Mouse (Mus musculus): Measurements from ENCODE around the gene Tbc1d24. TPM values are rescaled to one million over a fixed set of nuclear protein-coding genes. Genes with fewer than 3 reads are reported as not detected.

The Tbc1d24 gene
- polyA plus RNA-seq, 1 experiment = 50.3 TPM

DNA sequence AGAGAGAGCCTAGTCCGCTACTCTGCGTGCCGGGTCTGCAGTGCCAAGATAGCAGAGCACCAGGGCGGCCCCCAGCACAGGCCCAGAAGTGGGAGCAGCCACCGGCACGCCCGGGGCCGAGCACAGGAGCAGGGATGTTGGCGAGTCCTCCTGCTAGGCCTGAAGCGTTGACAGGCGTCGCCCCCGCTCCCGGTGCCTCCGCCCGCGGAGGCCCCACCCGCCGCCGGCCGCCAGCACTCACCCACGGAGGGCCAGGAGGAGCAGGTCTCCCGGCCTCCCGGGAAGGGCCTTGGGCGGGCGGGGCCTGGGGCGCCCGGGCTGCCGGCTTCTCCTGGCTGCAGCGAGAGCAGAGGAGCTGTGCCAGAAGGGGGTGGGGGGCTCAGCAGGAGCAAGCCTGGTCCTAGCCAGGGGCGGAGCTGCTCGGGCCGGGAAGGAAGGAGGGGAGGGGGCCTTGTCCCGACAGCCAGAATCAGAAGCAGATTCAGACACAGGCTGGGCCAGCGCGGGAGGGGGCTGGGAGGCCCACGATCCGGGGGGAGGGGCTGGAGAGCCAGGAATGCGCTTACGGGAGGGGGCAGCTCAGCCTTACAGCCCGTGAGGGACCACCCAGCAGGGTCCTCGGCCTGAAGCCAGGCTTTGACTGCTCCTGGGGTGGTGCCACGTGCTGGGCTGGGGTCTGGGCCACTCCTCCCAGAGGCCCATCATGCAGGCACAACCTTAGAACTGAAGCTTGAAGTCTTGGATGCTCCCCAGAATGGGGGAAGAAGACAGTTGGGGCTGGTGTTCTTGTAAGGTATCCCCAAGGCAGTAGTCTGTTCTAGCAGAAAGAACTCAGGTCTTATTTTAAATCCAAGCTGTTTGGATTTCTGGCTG, 3.9 kb upstream of the Tbc1d24 start, which contains the start of gene Ntn3:
Gene Ntn3 (minus strand): TSS at position 489 of the 873 bp plus-strand sequence.
- Histone ChIP-seq H3K27ac (ENCODE audit: insufficient read depth, low read length) (peak within 1 kb of the TSS; percentile 6; the same call in 1 of the 2 replicates), H3K27me3 (ENCODE audit: control insufficient read depth, insufficient read depth, low read length) (no peaks in the 10 kb centered on the region), H3K4me1 (ENCODE audit: control insufficient read depth, insufficient read depth, low read length) (peaks cover 24% of the 10 kb centered on the region), H3K4me3 (replicated peaks; ENCODE audit: insufficient read depth, low read depth, low read length) (peak within 1 kb of the TSS; percentile 15)
- DNase-seq = peak; percentile 49 to 62
- TF ChIP-seq POLR2A (IDR thresholded peaks at IDR 0.05; ENCODE audit: borderline replicate concordance, insufficient read depth, low read length) = no peak
- no peak for TF ChIP-seq CTCF (IDR thresholded peaks at IDR 0.05; ENCODE audit: borderline replicate concordance, insufficient read depth, low read depth, low read length)
- 7% methylated on average over 41 of the region's 43 CpGs for WGBS

GRCm38 (mm10) chr17:24208641-24209042, 3.3 kb upstream of the Tbc1d24 start:
- DNase-seq = no peak
- 22% methylated on average over 29 of the region's 29 CpGs for WGBS
- no peak for TF ChIP-seq POLR2A (IDR thresholded peaks at IDR 0.05; ENCODE audit: borderline replicate concordance, insufficient read depth, low read length)
- TF ChIP-seq CTCF (IDR thresholded peaks at IDR 0.05; ENCODE audit: borderline replicate concordance, insufficient read depth, low read depth, low read length) = no peak

GRCm38 (mm10) chr17:24207768-24208640, 2.6 kb upstream of the Tbc1d24 start:
- peak in 1 of 2 experiments; percentile 31 for DNase-seq
- WGBS = 84% methylated on average over 34 of the region's 34 CpGs
- H3K27ac ChIP-seq (ENCODE audit: insufficient read depth, low read length) = no peak overlapping the region

More at GRCm38 (mm10) chr17:24208641-24209042, 3.3 kb upstream of the Tbc1d24 start:
- Histone ChIP-seq H3K27ac (ENCODE audit: insufficient read depth, low read length) (peak overlapping the region; percentile 6; the same call in 1 of the 2 replicates), H3K4me3 (replicated peaks; ENCODE audit: insufficient read depth, low read depth, low read length) (peak overlapping the region; percentile 15), H3K27me3 (ENCODE audit: control insufficient read depth, insufficient read depth, low read length) (no peaks in the 10 kb centered on the region), H3K4me1 (ENCODE audit: control insufficient read depth, insufficient read depth, low read length) (peaks cover 25% of the 10 kb centered on the region)

GRCm38 (mm10) chr17:24206451-24207351, 1.3 kb upstream of the Tbc1d24 start:
- H3K27me3 ChIP-seq (ENCODE audit: control insufficient read depth, insufficient read depth, low read length) = no peaks in the 10 kb centered on the region
- peaks cover 25% of the 10 kb centered on the region for H3K4me1 ChIP-seq (ENCODE audit: control insufficient read depth, insufficient read depth, low read length)
- DNase-seq = peak; percentile 72 to 73
- no peak overlapping the region for H3K27ac ChIP-seq (ENCODE audit: insufficient read depth, low read length)
- 12% methylated on average over 60 of the region's 62 CpGs for WGBS
- TF ChIP-seq CTCF (IDR thresholded peaks at IDR 0.05; ENCODE audit: borderline replicate concordance, insufficient read depth, low read depth, low read length) (no peak), POLR2A (IDR thresholded peaks at IDR 0.05; ENCODE audit: borderline replicate concordance, insufficient read depth, low read length) (no peak)
- H3K4me3 ChIP-seq (replicated peaks; ENCODE audit: insufficient read depth, low read depth, low read length) = peak overlapping the region; percentile 42

More at GRCm38 (mm10) chr17:24207768-24208640, 2.6 kb upstream of the Tbc1d24 start:
- TF ChIP-seq CTCF (IDR thresholded peaks at IDR 0.05; ENCODE audit: borderline replicate concordance, insufficient read depth, low read depth, low read length) (no peak), POLR2A (IDR thresholded peaks at IDR 0.05; ENCODE audit: borderline replicate concordance, insufficient read depth, low read length) (no peak)
- Histone ChIP-seq H3K4me3 (replicated peaks; ENCODE audit: insufficient read depth, low read depth, low read length) (no peak overlapping the region), H3K4me1 (ENCODE audit: control insufficient read depth, insufficient read depth, low read length) (peaks cover 25% of the 10 kb centered on the region), H3K27me3 (ENCODE audit: control insufficient read depth, insufficient read depth, low read length) (no peaks in the 10 kb centered on the region)

- no peak for DNase-seq
- 8% methylated on average over 15 of the region's 15 CpGs for WGBS
- TF ChIP-seq POLR2A (IDR thresholded peaks at IDR 0.05; ENCODE audit: borderline replicate concordance, insufficient read depth, low read length) (no peak), CTCF (IDR thresholded peaks at IDR 0.05; ENCODE audit: borderline replicate concordance, insufficient read depth, low read depth, low read length) (no peak)
Observed at GRCm38 (mm10) chr17:24205908-24206361, 573 bp upstream of the Tbc1d24 start.

GRCm38 (mm10) chr17:24204846-24205245, 516 bp downstream of the Tbc1d24 start:
- peaks cover 31% of the 10 kb centered on the region for H3K4me1 ChIP-seq (ENCODE audit: control insufficient read depth, insufficient read depth, low read length)
- no peak for DNase-seq
- H3K4me3 ChIP-seq (replicated peaks; ENCODE audit: insufficient read depth, low read depth, low read length) = peak overlapping the region; percentile 65
- TF ChIP-seq POLR2A (IDR thresholded peaks at IDR 0.05; ENCODE audit: borderline replicate concordance, insufficient read depth, low read length) = no peak
- no peak for TF ChIP-seq CTCF (IDR thresholded peaks at IDR 0.05; ENCODE audit: borderline replicate concordance, insufficient read depth, low read depth, low read length)
- 1% methylated on average over 7 of the region's 7 CpGs for WGBS
- H3K27ac ChIP-seq (ENCODE audit: insufficient read depth, low read length) = no peak overlapping the region; the same call in 1 of the 2 replicates
- no peaks in the 10 kb centered on the region for H3K27me3 ChIP-seq (ENCODE audit: control insufficient read depth, insufficient read depth, low read length)

More at GRCm38 (mm10) chr17:24205908-24206361, 573 bp upstream of the Tbc1d24 start:
- Histone ChIP-seq H3K4me3 (replicated peaks; ENCODE audit: insufficient read depth, low read depth, low read length) (peak overlapping the region; percentile 64), H3K27ac (ENCODE audit: insufficient read depth, low read length) (peak overlapping the region; percentile 49; the same call in 1 of the 2 replicates), H3K4me1 (ENCODE audit: control insufficient read depth, insufficient read depth, low read length) (peaks cover 24% of the 10 kb centered on the region), H3K27me3 (ENCODE audit: control insufficient read depth, insufficient read depth, low read length) (no peaks in the 10 kb centered on the region)

Measured in cerebellum, adult 2 months (tissue).